Mouse (Mus musculus) adrenal gland, postnatal 4 days (tissue): ENCODE results near the gene Smim27. TPM values are rescaled to one million over a fixed set of nuclear protein-coding genes. Genes with fewer than 3 reads are reported as not detected.

ENCODE experiments used
- total RNA-seq, 2 experiments: library from RNA; stranded (reverse); gene quantifications; 2 replicates each; pipeline ENCODE4 v1.2.3; 2021

Gene Smim27
- total RNA-seq, 2 experiments from 2014 or later, result 35.6 to 45.2 TPM

Other genes with a start within 250 kb of the Smim27 start
- 100 to 1,000 TPM; 133 to 144 TPM for gene Aco1, start 126.5 kb upstream of the Smim27 start, total RNA-seq
- 10 to 100 TPM; 22.7 to 23.4 TPM for gene Ddx58, start 29.8 kb upstream of the Smim27 start, total RNA-seq
- 10 to 100 TPM; 36.7 to 37.9 TPM for gene Topors, start 271 bp downstream of the Smim27 start, total RNA-seq
- gene Ndufb6, start 9.8 kb downstream of the Smim27 start, total RNA-seq, result 100 to 1,000 TPM; 174 to 206 TPM
- gene Tmem215, start 202.6 kb downstream of the Smim27 start, total RNA-seq, result under 1 TPM; 0.20 to 0.70 TPM